Mouse (Mus musculus) right cerebral cortex, postnatal 36 days (tissue): ENCODE results near the gene Ice1.
A peak's percentile ranks its signal among the peaks of the same experiment; 100 is the strongest.

Experiments
- DNase-seq, 2 experiments: peaks; one replicate each; pipeline ENCODE4 v3.0.0; 2022; ENCODE audit warnings: low spot score in 2 of 2, mixed read lengths in 1 of 2

Ice1 gene

GRCm38 (mm10) chr13:70637282-70637661 lies at the start of gene Ice1:
Ice1 (minus strand) TSS chr13:70637634.
- no peak for DNase-seq

GRCm38 (mm10) chr13:70685825-70686224 lies 48.4 kb upstream of the Ice1 start:
- no peak for DNase-seq

- DNase-seq = no peak
These were observed 47.7 kb upstream of the Ice1 start for GRCm38 (mm10) chr13:70684976-70685609.

GRCm38 (mm10) chr13:70681411-70682183 lies 44.2 kb upstream of the Ice1 start:
- no peak for DNase-seq

GRCm38 (mm10) chr13:70680316-70680715 lies 42.9 kb upstream of the Ice1 start:
- DNase-seq = no peak

GRCm38 (mm10) chr13:70677689-70678088 lies 40.3 kb upstream of the Ice1 start:
- DNase-seq = no peak

GRCm38 (mm10) chr13:70676243-70677183 lies 39.1 kb upstream of the Ice1 start:
- DNase-seq = no peak

- peak in 1 of 2 experiments; percentile 17 for DNase-seq
These were observed 37.6 kb upstream of the Ice1 start for GRCm38 (mm10) chr13:70674998-70675397.

- DNase-seq = peak in 1 of 2 experiments; percentile 17
These were observed 32.6 kb upstream of the Ice1 start for GRCm38 (mm10) chr13:70670080-70670479.

GRCm38 (mm10) chr13:70659715-70660114 lies 22.3 kb upstream of the Ice1 start:
- DNase-seq = no peak

GRCm38 (mm10) chr13:70656741-70657140 lies 19.3 kb upstream of the Ice1 start:
- DNase-seq = no peak

- no peak for DNase-seq
These were observed 18.9 kb upstream of the Ice1 start for GRCm38 (mm10) chr13:70656329-70656728.

GRCm38 (mm10) chr13:70655570-70655969 lies 18.1 kb upstream of the Ice1 start:
- DNase-seq = no peak

- no peak for DNase-seq
These were observed 16.8 kb upstream of the Ice1 start for GRCm38 (mm10) chr13:70654091-70654770.

- no peak for DNase-seq
These were observed 16.0 kb upstream of the Ice1 start for GRCm38 (mm10) chr13:70653457-70653856.

GRCm38 (mm10) chr13:70650011-70650436 lies 12.6 kb upstream of the Ice1 start:
- no peak for DNase-seq

GRCm38 (mm10) chr13:70645968-70646505 lies 8.6 kb upstream of the Ice1 start:
- no peak for DNase-seq

- DNase-seq = no peak
These were observed 6.6 kb upstream of the Ice1 start for GRCm38 (mm10) chr13:70644083-70644462.

GRCm38 (mm10) chr13:70643408-70644082 lies 6.1 kb upstream of the Ice1 start:
- peak in 1 of 2 experiments; percentile 16 for DNase-seq

- DNase-seq = no peak
These were observed 4.5 kb upstream of the Ice1 start for GRCm38 (mm10) chr13:70641941-70642340.

- DNase-seq = no peak
These were observed 3.9 kb upstream of the Ice1 start for GRCm38 (mm10) chr13:70641381-70641780.
